Mouse (Mus musculus): ENCODE measurements around the gene Klhl9. TPM values are rescaled to one million over a fixed set of nuclear protein-coding genes. Genes with fewer than 3 reads are reported as not detected.

The Klhl9 gene
- polyA plus RNA-seq (2021; fragmentation: Nextera tagmentation), result 57.9 and 73.6 TPM in 2 replicates
- long read RNA-seq, experiment 1, full-length matches to known transcripts, result 444 of 444 reads
- long read RNA-seq, experiment 1, partial matches to known transcripts, result 0 of 444 reads
- long read RNA-seq, experiment 1, other reads (novel, unspliced or antisense), result 0 of 444 reads
- long read RNA-seq, experiment 2, full-length matches to known transcripts, result 149 of 149 reads
- long read RNA-seq, experiment 2, partial matches to known transcripts, result 0 of 149 reads
- long read RNA-seq, experiment 2, other reads (novel, unspliced or antisense), result 0 of 149 reads

GRCm38 (mm10) chr4:88721791-88722721, at the start of gene Klhl9, which contains the start of gene Gm26566:
Klhl9 (minus strand) TSS chr4:88722465.
Gm26566 (plus strand) TSS chr4:88721805.

GRCm38 (mm10) chr4:88759610-88760268, 37.5 kb upstream of the Klhl9 start, which contains the start of gene Gm13283:
Gm13283 (plus strand) TSS chr4:88760119.

GRCm38 (mm10) chr4:88754818-88755340, 32.6 kb upstream of the Klhl9 start, which contains the start of gene Gm13271:
Gm13271 (plus strand) TSS chr4:88754868.

GRCm38 (mm10) chr4:88691259-88691658, 31.0 kb downstream of the Klhl9 start, which contains the start of gene Ifnab:
Ifnab (minus strand) TSS chr4:88691359.

GRCm38 (mm10) chr4:88683812-88684211, 38.5 kb downstream of the Klhl9 start, which contains the start of gene Ifna2:
Ifna2 (minus strand) TSS chr4:88683912.

GRCm38 (mm10) chr4:88676824-88677223, 45.4 kb downstream of the Klhl9 start, which contains the start of gene Ifna16:
Ifna16 (minus strand) TSS chr4:88676924.

Other genes starting within 250 kb of the Klhl9 start
- not detected in 2 replicates for gene Ifnb1, start 199.7 kb downstream of the Klhl9 start, polyA plus RNA-seq (2021; fragmentation: Nextera tagmentation)
- gene Ifna15, start 164.2 kb downstream of the Klhl9 start, polyA plus RNA-seq (2021; fragmentation: Nextera tagmentation), result not detected in 2 replicates
- not detected in 2 replicates for gene Ifna14, start 150.7 kb downstream of the Klhl9 start, polyA plus RNA-seq (2021; fragmentation: Nextera tagmentation)
- gene Ifna9, start 130.1 kb downstream of the Klhl9 start, polyA plus RNA-seq (2021; fragmentation: Nextera tagmentation), result not detected in 2 replicates
- gene Ifna12, start 119.1 kb downstream of the Klhl9 start, polyA plus RNA-seq (2021; fragmentation: Nextera tagmentation), result not detected in 2 replicates
- gene C87499, start 88.1 kb downstream of the Klhl9 start, polyA plus RNA-seq (2021; fragmentation: Nextera tagmentation), result not detected in 2 replicates
- not detected in 2 replicates for gene Ifna13, start 78.0 kb downstream of the Klhl9 start, polyA plus RNA-seq (2021; fragmentation: Nextera tagmentation)
- not detected in 2 replicates for gene Ifna16, start 45.5 kb downstream of the Klhl9 start, polyA plus RNA-seq (2021; fragmentation: Nextera tagmentation)
- gene Ifna2, start 38.6 kb downstream of the Klhl9 start, polyA plus RNA-seq (2021; fragmentation: Nextera tagmentation), result not detected in 2 replicates
- not detected in 2 replicates for gene Ifnab, start 31.1 kb downstream of the Klhl9 start, polyA plus RNA-seq (2021; fragmentation: Nextera tagmentation)
- gene Gm26566, start 660 bp downstream of the Klhl9 start, polyA plus RNA-seq (2021; fragmentation: Nextera tagmentation), result 1.0 and 1.5 TPM in 2 replicates
- not detected in 2 replicates for gene Gm13271, start 32.4 kb upstream of the Klhl9 start, polyA plus RNA-seq (2021; fragmentation: Nextera tagmentation)
- gene Gm13283, start 37.7 kb upstream of the Klhl9 start, polyA plus RNA-seq (2021; fragmentation: Nextera tagmentation), result not detected in 2 replicates
- not detected in 2 replicates for gene Gm13290, start 51.4 kb upstream of the Klhl9 start, polyA plus RNA-seq (2021; fragmentation: Nextera tagmentation)
- gene Gm13289, start 54.5 kb upstream of the Klhl9 start, polyA plus RNA-seq (2021; fragmentation: Nextera tagmentation), result not detected in 2 replicates
- gene Gm13272, start 57.4 kb upstream of the Klhl9 start, polyA plus RNA-seq (2021; fragmentation: Nextera tagmentation), result not detected in 2 replicates
- gene Ifnz, start 59.7 kb upstream of the Klhl9 start, polyA plus RNA-seq (2021; fragmentation: Nextera tagmentation), result not detected in 2 replicates
- not detected in 2 replicates for gene Gm13276, start 63.2 kb upstream of the Klhl9 start, polyA plus RNA-seq (2021; fragmentation: Nextera tagmentation)
- gene Gm13277, start 66.2 kb upstream of the Klhl9 start, polyA plus RNA-seq (2021; fragmentation: Nextera tagmentation), result not detected in 2 replicates
- not detected in 2 replicates for gene Gm13278, start 69.1 kb upstream of the Klhl9 start, polyA plus RNA-seq (2021; fragmentation: Nextera tagmentation)
- gene Gm13275, start 72.0 kb upstream of the Klhl9 start, polyA plus RNA-seq (2021; fragmentation: Nextera tagmentation), result not detected in 2 replicates
- gene Gm13279, start 74.9 kb upstream of the Klhl9 start, polyA plus RNA-seq (2021; fragmentation: Nextera tagmentation), result not detected in 2 replicates
- gene Gm13285, start 77.2 kb upstream of the Klhl9 start, polyA plus RNA-seq (2021; fragmentation: Nextera tagmentation), result not detected in 2 replicates
- gene Gm13287, start 80.8 kb upstream of the Klhl9 start, polyA plus RNA-seq (2021; fragmentation: Nextera tagmentation), result not detected in 2 replicates
- not detected in 2 replicates for gene Gm13288, start 83.1 kb upstream of the Klhl9 start, polyA plus RNA-seq (2021; fragmentation: Nextera tagmentation)
- gene Ifna7, start 93.8 kb upstream of the Klhl9 start, polyA plus RNA-seq (2021; fragmentation: Nextera tagmentation), result not detected in 2 replicates
- not detected in 2 replicates for gene Ifna11, start 97.5 kb upstream of the Klhl9 start, polyA plus RNA-seq (2021; fragmentation: Nextera tagmentation)
- gene Ifna6, start 105.0 kb upstream of the Klhl9 start, polyA plus RNA-seq (2021; fragmentation: Nextera tagmentation), result not detected in 2 replicates
- not detected in 2 replicates for gene Ifna5, start 113.1 kb upstream of the Klhl9 start, polyA plus RNA-seq (2021; fragmentation: Nextera tagmentation)
- gene Ifna4, start 119.4 kb upstream of the Klhl9 start, polyA plus RNA-seq (2021; fragmentation: Nextera tagmentation), result not detected in 2 replicates
- not detected in 2 replicates for gene Ifna1, start 127.6 kb upstream of the Klhl9 start, polyA plus RNA-seq (2021; fragmentation: Nextera tagmentation)
- not detected in 2 replicates for gene Ifne, start 157.7 kb upstream of the Klhl9 start, polyA plus RNA-seq (2021; fragmentation: Nextera tagmentation)